Comparison of ENCODE assay signal across 8 mouse cellular contexts in genomic region chr3:130059805-130060395, GRCm38 (mm10). TPM values are rescaled to one million over a fixed set of nuclear protein-coding genes. Genes with fewer than 3 reads are reported as not detected.
A peak's percentile ranks its signal among the peaks of the same experiment; 100 is the strongest.
DNase-seq lines count a peak whose midpoint lies in the region; ATAC-seq and TF ChIP-seq lines count a peak whose summit lies in the region.

No protein-coding gene starts in this region.

- peaks cover 17 to 43% of the 10 kb centered on the region in 2 experiments for H3K4me1 ChIP-seq in heart, embryonic 14.5 days (ENCODE audit: control insufficient read depth in 2 of 2, insufficient read depth in 2 of 2, low read length in 2 of 2)
- peaks cover 22% of the 10 kb centered on the region for H3K4me1 ChIP-seq in liver, embryonic 11.5 days (replicated peaks; ENCODE audit: control insufficient read depth, insufficient read depth, low read length)

- H3K4me3 ChIP-seq in gastrocnemius, adult 2 months = peak overlapping the region; percentile 80
- H3K4me3 ChIP-seq in heart, embryonic 14.5 days (ENCODE audit: control insufficient read depth in 1 of 2, insufficient read depth in 1 of 2, low read depth in 1 of 2, low read length in 2 of 2) = peak overlapping the region; percentile 80 to 85
- peak overlapping the region; percentile 91 for H3K4me3 ChIP-seq in liver, embryonic 11.5 days (ENCODE audit: low read depth, low read length)

- no peaks in the 10 kb centered on the region for H3K27me3 ChIP-seq in heart, embryonic 14.5 days (ENCODE audit: control insufficient read depth, insufficient read depth, low read length)
- 0 out of 2 replicates have a peak, but pooled peaks cover 2% of the 10 kb centered on the region for H3K27me3 ChIP-seq in liver, embryonic 11.5 days (replicated peaks; ENCODE audit: control insufficient read depth, insufficient read depth, low read length)

- intact Hi-C loops in gastrocnemius, adult 2 months (cut with DNase I) = loop anchor here (5.0 to 10.0 kb wide), 3 partner anchors 65 to 228 kb away; partner anchors contain the start of genes Gar1 and Pla2g12a

- DNase-seq in gastrocnemius, adult 2 months = peak; percentile 26
- no peak for DNase-seq in gastrocnemius, adult 8-10 months (ENCODE audit: low spot score in 2 of 2)
- peak; percentile 14 to 41 for DNase-seq in CD8-positive naive resting alpha-beta T cell, adult 2 months (ENCODE audit: low read depth in 2 of 2, low spot score in 2 of 2)
- DNase-seq in cerebellum, adult 9-10 months = peak; percentile 47
- peak; percentile 35 for DNase-seq in liver, embryonic 11.5 days (ENCODE audit: low spot score)
- DNase-seq in naive thymus-derived CD4-positive, alpha-beta T cell, adult 2 months (ENCODE audit: low read depth) = peak; percentile 68
- DNase-seq in yolk sac, embryonic 10.5 days (ENCODE audit: low spot score) = no peak

- H3K36me3 ChIP-seq in heart, embryonic 14.5 days (ENCODE audit: control insufficient read depth, insufficient read depth, low read length) = no peaks in the 10 kb centered on the region
- H3K36me3 ChIP-seq in liver, embryonic 11.5 days (ENCODE audit: control insufficient read depth, insufficient read depth, low read length) = no peaks in the 10 kb centered on the region

- peak overlapping the region; percentile 93 for H3K4me2 ChIP-seq in heart, embryonic 14.5 days (ENCODE audit: low read length)
- H3K4me2 ChIP-seq in liver, embryonic 11.5 days = peak overlapping the region; percentile 88

- peak overlapping the region; percentile 89 for H3K27ac ChIP-seq in gastrocnemius, adult 2 months
- H3K27ac ChIP-seq in heart, embryonic 14.5 days (replicated peaks in 1 of 2; ENCODE audit: control insufficient read depth in 1 of 2, insufficient read depth in 1 of 2, low read depth in 2 of 2, low read length in 2 of 2) = peak overlapping the region; percentile 89 to 97
- H3K27ac ChIP-seq in liver, embryonic 11.5 days (ENCODE audit: low read depth, low read length) = peak overlapping the region; percentile 94

- no peaks in the 10 kb centered on the region for H3K9me3 ChIP-seq in heart, embryonic 14.5 days (ENCODE audit: control insufficient read depth, low read length)
- no peaks in the 10 kb centered on the region for H3K9me3 ChIP-seq in liver, embryonic 11.5 days (ENCODE audit: control insufficient read depth, low read length)

- H3K9ac ChIP-seq in heart, embryonic 14.5 days (ENCODE audit: low read length) = peak overlapping the region; percentile 93
- peak overlapping the region; percentile 89 for H3K9ac ChIP-seq in liver, embryonic 11.5 days (ENCODE audit: low read depth, low read length)

- TF ChIP-seq CTCF in gastrocnemius, adult 2 months (IDR thresholded peaks at IDR 0.05) = no peak

- no peak; the same call in none of the 2 replicates for ATAC-seq in heart, embryonic 14.5 days (ENCODE audit: insufficient number of reproducible peaks, insufficient read depth, low FRiP score, low read depth)
- peak; percentile 53 for ATAC-seq in liver, embryonic 11.5 days (replicated peaks; ENCODE audit: low FRiP score)

- under 1% methylated on average over 39 of the region's 42 CpGs for WGBS in heart, embryonic 14.5 days
- WGBS in liver, embryonic 11.5 days = under 1% methylated on average over 42 of the region's 42 CpGs

RNA-seq across cellular contexts. Expression of gene Sec24b, which starts 1.5 kb away (rescaled TPM):
- 10 to 100 TPM; 24.9 to 28.8 TPM for total RNA-seq in gastrocnemius, adult 2 months (2021)
- 10 to 100 TPM; 18.4 to 25.6 (median 21.0) TPM for total RNA-seq in gastrocnemius, adult 8-10 months (2022)
- polyA plus RNA-seq in heart, embryonic 14.5 days (2014; fragmentation: Nextera tagmentation; extraction: Ambion mirVana) = 25.2 and 26.5 TPM in 2 replicates
- polyA plus RNA-seq in liver, embryonic 11.5 days (2014; fragmentation: Nextera tagmentation; extraction: Ambion mirVana) = 26.7 and 28.4 TPM in 2 replicates

Comparison
In these comparisons a context has a peak if more than half of its experiments do, and no peak if none do; other contexts are left out.
1. DNase-seq: peak in gastrocnemius, adult 2 months (single experiment), CD8-positive naive resting alpha-beta T cell, adult 2 months (2 of 2), cerebellum, adult 9-10 months (single experiment), liver, embryonic 11.5 days (single experiment) and naive thymus-derived CD4-positive, alpha-beta T cell, adult 2 months (single experiment); none in gastrocnemius, adult 8-10 months (0 of 2) and yolk sac, embryonic 10.5 days (single experiment).
2. Peak in every context shown above with its lines, with median percentiles within 50 percentile points of each other: H3K27ac ChIP-seq and H3K4me3 ChIP-seq.